Mouse (Mus musculus) neural tube, embryonic 12.5 days (tissue): ENCODE measurements around the gene Sulf2. TPM values are rescaled to one million over a fixed set of nuclear protein-coding genes. Genes with fewer than 3 reads are reported as not detected.

Experiments used
- ATAC-seq: fragments of 200-750 bp; cut with Nextera tagmentation; 2 replicates; pipeline ENCODE4 v1.8.0; 2017; ENCODE audit warnings: low read depth, mild to moderate bottlenecking, moderate TSS enrichment, moderate library complexity; ENCODE audit not compliant: low FRiP score
- H3K27ac ChIP-seq: fragments of 300-500 bp; sonication (generic); 2 replicates; pipeline ENCODE4 v1.5.1; 2016
- H3K27me3 ChIP-seq: fragments of 300-500 bp; sonication (generic); replicated peaks from 2 replicates; pipeline ENCODE4 v1.6.1; 2016; ENCODE audit warnings: mild to moderate bottlenecking
- H3K36me3 ChIP-seq: fragments of 300-500 bp; sonication (generic); 2 replicates; pipeline ENCODE4 v1.6.1; 2016; ENCODE audit warnings: mild to moderate bottlenecking
- H3K4me1 ChIP-seq: fragments of 300-500 bp; sonication (generic); 2 replicates; pipeline ENCODE4 v1.6.1; 2016
- H3K4me2 ChIP-seq: fragments of 300-500 bp; sonication (generic); replicated peaks from 2 replicates; pipeline ENCODE4 v1.6.1; 2016; ENCODE audit warnings: mild to moderate bottlenecking
- H3K4me3 ChIP-seq: fragments of 300-500 bp; sonication (generic); 2 replicates; pipeline ENCODE4 v1.5.1; 2016
- H3K9ac ChIP-seq: fragments of 300-500 bp; sonication (generic); 2 replicates; pipeline ENCODE4 v1.6.1; 2016; ENCODE audit warnings: mild to moderate bottlenecking
- H3K9me3 ChIP-seq: fragments of 300-500 bp; sonication (generic); 2 replicates; pipeline ENCODE4 v1.6.1; 2016; ENCODE audit warnings: mild to moderate bottlenecking
- WGBS: fragments of 180-500 bp; shearing (Covaris S2); methylation state at CpG from one replicate; pipeline ENCODE4 v1.1.7; 2016; 5-methylcytosine and 5-hydroxymethylcytosine counted together
- polyA plus RNA-seq: library from polyadenylated mRNA; unstranded; fragments of >200 nt; fragmentation: Nextera tagmentation; extraction: Ambion mirVana; gene quantifications from 2 replicates; pipeline ENCODE4 v1.2.1, GENCODE M21; 2016

Gene Sulf2
- polyA plus RNA-seq, 1 experiment from 2014 or later = 152 TPM

- Histone ChIP-seq H3K27me3 (no peaks in the 10 kb centered on the region), H3K4me2 (no peak overlapping the region), H3K36me3 (peaks cover 2% of the 10 kb centered on the region; the same call in 1 of the 2 replicates), H3K27ac (no peak overlapping the region), H3K9me3 (no peaks in the 10 kb centered on the region), H3K4me3 (no peak overlapping the region), H3K4me1 (peaks cover 29% of the 10 kb centered on the region), H3K9ac (no peak overlapping the region)
- 89% methylated on average over 5 of the region's 5 CpGs for WGBS
- ATAC-seq = no peak
Observed at GRCm38 (mm10) chr2:166032628-166033027, 122.8 kb downstream of the Sulf2 start.

- no peaks in the 10 kb centered on the region for H3K36me3 ChIP-seq
- H3K27ac ChIP-seq = peak overlapping the region; percentile 82
- H3K4me3 ChIP-seq = no peak overlapping the region
- 32% methylated on average over 7 of the region's 7 CpGs for WGBS
- ATAC-seq = peak; percentile 79
- H3K27me3 ChIP-seq = no peaks in the 10 kb centered on the region
- peaks cover 29% of the 10 kb centered on the region for H3K4me1 ChIP-seq
- H3K4me2 ChIP-seq = peak overlapping the region; percentile 54
- peak overlapping the region; percentile 38; the same call in 1 of the 2 replicates for H3K9ac ChIP-seq
- H3K9me3 ChIP-seq = no peaks in the 10 kb centered on the region
Observed at GRCm38 (mm10) chr2:166031120-166031929, 124.1 kb downstream of the Sulf2 start.

GRCm38 (mm10) chr2:166030256-166030995, 125.0 kb downstream of the Sulf2 start:
- peak overlapping the region; percentile 82 for H3K27ac ChIP-seq
- 6% methylated on average over 13 of the region's 13 CpGs for WGBS
- no peak for ATAC-seq
- no peaks in the 10 kb centered on the region for H3K27me3 ChIP-seq
- H3K4me2 ChIP-seq = peak overlapping the region; percentile 54
- no peaks in the 10 kb centered on the region for H3K9me3 ChIP-seq
- H3K9ac ChIP-seq = peak overlapping the region; percentile 38; the same call in 1 of the 2 replicates
- peaks cover 29% of the 10 kb centered on the region for H3K4me1 ChIP-seq
- 0 out of 2 replicates have a peak overlapping the region, but pooled peaks have one; percentile 13 for H3K4me3 ChIP-seq
- no peaks in the 10 kb centered on the region for H3K36me3 ChIP-seq

GRCm38 (mm10) chr2:166029232-166029631, 126.2 kb downstream of the Sulf2 start:
- Histone ChIP-seq H3K4me2 (no peak overlapping the region), H3K27me3 (no peaks in the 10 kb centered on the region), H3K9ac (no peak overlapping the region), H3K4me1 (peaks cover 29% of the 10 kb centered on the region), H3K27ac (no peak overlapping the region), H3K4me3 (no peak overlapping the region), H3K9me3 (no peaks in the 10 kb centered on the region), H3K36me3 (no peaks in the 10 kb centered on the region)
- WGBS = 53% methylated on average over 4 of the region's 4 CpGs
- no peak for ATAC-seq

GRCm38 (mm10) chr2:166027834-166028233, 127.6 kb downstream of the Sulf2 start:
- Histone ChIP-seq H3K27ac (no peak overlapping the region), H3K36me3 (no peaks in the 10 kb centered on the region), H3K4me1 (peaks cover 29% of the 10 kb centered on the region), H3K4me3 (no peak overlapping the region), H3K9me3 (no peaks in the 10 kb centered on the region), H3K9ac (no peak overlapping the region), H3K27me3 (no peaks in the 10 kb centered on the region), H3K4me2 (no peak overlapping the region)
- WGBS = 96% methylated on average over 3 of the region's 3 CpGs
- ATAC-seq = no peak

- Histone ChIP-seq H3K4me2 (no peak overlapping the region), H3K27ac (no peak overlapping the region), H3K36me3 (no peaks in the 10 kb centered on the region), H3K4me1 (peaks cover 34% of the 10 kb centered on the region), H3K9ac (no peak overlapping the region), H3K9me3 (no peaks in the 10 kb centered on the region), H3K4me3 (no peak overlapping the region), H3K27me3 (no peaks in the 10 kb centered on the region)
- 88% methylated on average over 5 of the region's 5 CpGs for WGBS
- ATAC-seq = no peak
Observed at GRCm38 (mm10) chr2:166025943-166026342, 129.5 kb downstream of the Sulf2 start.

- no peak overlapping the region for H3K27ac ChIP-seq
- H3K4me2 ChIP-seq = no peak overlapping the region
- ATAC-seq = no peak
- WGBS = 84% methylated on average over 4 of the region's 4 CpGs
- H3K9ac ChIP-seq = no peak overlapping the region
- no peaks in the 10 kb centered on the region for H3K27me3 ChIP-seq
- H3K4me3 ChIP-seq = no peak overlapping the region
- no peaks in the 10 kb centered on the region for H3K9me3 ChIP-seq
- no peaks in the 10 kb centered on the region for H3K36me3 ChIP-seq
- peaks cover 28% of the 10 kb centered on the region for H3K4me1 ChIP-seq
Observed at GRCm38 (mm10) chr2:166024621-166025020, 130.8 kb downstream of the Sulf2 start.

- Histone ChIP-seq H3K9me3 (no peaks in the 10 kb centered on the region), H3K27me3 (no peaks in the 10 kb centered on the region), H3K4me1 (peaks cover 24% of the 10 kb centered on the region), H3K4me3 (no peak overlapping the region), H3K9ac (no peak overlapping the region), H3K36me3 (no peaks in the 10 kb centered on the region), H3K4me2 (no peak overlapping the region), H3K27ac (no peak overlapping the region)
- 96% methylated on average over 3 of the region's 3 CpGs for WGBS
- no peak for ATAC-seq
Observed at GRCm38 (mm10) chr2:166024079-166024478, 131.4 kb downstream of the Sulf2 start.

Other genes starting within 250 kb of the Sulf2 start
- gene Ncoa3, start 163.0 kb downstream of the Sulf2 start, polyA plus RNA-seq = 14.4 and 15.4 TPM in 2 replicates